Mouse (Mus musculus) kidney, adult 2 months (tissue): Measurements from ENCODE around the gene Pigk.

Experiments used
- CTCF ChIP-seq: fragments of 200-500 bp; conservative IDR thresholded peaks from 2 replicates; pipeline ENCODE4 v1.5.1; 2011; ENCODE audit warnings: low read depth, mild to moderate bottlenecking, control low read depth, low read length, moderate library complexity, mixed read lengths; ENCODE audit not compliant: insufficient read depth, insufficient read length
- POLR2A ChIP-seq: fragments of 200-500 bp; IDR thresholded peaks from one replicate; pipeline ENCODE4 v1.6.1; 2011; ENCODE audit warnings: low read depth, low read length, control low read depth

GRCm38 (mm10) chr3:152931354-152931753 lies 217.5 kb downstream of the Pigk start:
- no peak for TF ChIP-seq CTCF
- no peak for TF ChIP-seq POLR2A
